Mouse (Mus musculus): ENCODE data around the gene Ldlrap1.

GRCm38 (mm10) chr4:134753516-134754261 lies 14.1 kb downstream of the Ldlrap1 start:
- TF ChIP-seq EP300 (IDR thresholded peaks at IDR 0.05; ENCODE audit: low read depth) (0 out of 2 replicates have a peak, but pooled peaks have one; percentile 13), CTCF (IDR thresholded peaks at IDR 0.05; ENCODE audit: low read depth) (no peak)

Data from liver, postnatal 0 days (tissue).